Mouse (Mus musculus): ENCODE results near the gene Cenpc1. TPM values are rescaled to one million over a fixed set of nuclear protein-coding genes. Genes with fewer than 3 reads are reported as not detected.

The Cenpc1 gene
- total and polyA plus RNA-seq, 3 experiments: 14.1 to 30.6 (median 20.6) TPM

GRCm38 (mm10) chr5:86078720-86079334, 13.4 kb upstream of the Cenpc1 start:
- Histone ChIP-seq H3K36me3 (replicated peaks in 1 of 2; ENCODE audit: control insufficient read depth in 1 of 2, insufficient read depth in 1 of 2, low read length in 1 of 2) (peaks cover under 1 to 3% of the 10 kb centered on the region in 2 experiments), H3K9me3 (replicated peaks; ENCODE audit: low read length) (no peaks in the 10 kb centered on the region), H3K4me1 (ENCODE audit: control insufficient read depth in 1 of 2, insufficient read depth in 2 of 2) (peaks cover 8 to 40% of the 10 kb centered on the region in 2 experiments; a peak in 3 of 4 replicates), H3K27ac (ENCODE audit: insufficient read depth, low read depth) (peak overlapping the region; percentile 20; the same call in 1 of the 2 replicates), H3K79me2 (replicated peaks; ENCODE audit: control insufficient read depth, extremely low read depth, insufficient read depth, poor library complexity, severe bottlenecking) (peaks cover 2% of the 10 kb centered on the region; the same call in 1 of the 2 replicates), H3K4me2 (ENCODE audit: insufficient read depth, low read depth, poor library complexity, severe bottlenecking) (no peak overlapping the region), H3K9ac (ENCODE audit: insufficient read depth, low read depth) (no peak overlapping the region), H3K4me3 (replicated peaks in 1 of 3; ENCODE audit: low read depth in 2 of 3, low read length in 2 of 3, poor library complexity in 1 of 3) (no peak overlapping the region), H3K27me3 (replicated peaks) (no peaks in the 10 kb centered on the region)
- DNase-seq (ENCODE audit: extremely low read depth): peak; percentile 47
- TF ChIP-seq MAX (IDR thresholded peaks at IDR 0.05; ENCODE audit: low read length) (no peak), KAT2A (IDR thresholded peaks at IDR 0.05; ENCODE audit: insufficient replicate concordance, low read length) (no peak), IRF4 (IDR thresholded peaks at IDR 0.05; ENCODE audit: low read depth, low read length) (no peak), SMC3 (IDR thresholded peaks at IDR 0.05; ENCODE audit: low read depth, low read length) (no peak), MEF2A (IDR thresholded peaks at IDR 0.05; ENCODE audit: borderline replicate concordance, low read depth, low read length) (0 out of 2 replicates have a peak, but pooled peaks have one; percentile 63), RCOR1 (conservative IDR thresholded peaks at IDR 0.05; ENCODE audit: low read depth, low read length) (no peak)
- in situ Hi-C loops (cut with MboI; ENCODE audit: low pct_ligation_motif_present, low pct_unique_long_range_greater_than_20kb, low sequenced_read_pairs): no loop called here
- dilution Hi-C loops (cut with MboI; ENCODE audit: extremely low pct_ligation_motif_present, extremely low pct_unique_long_range_greater_than_20kb, low sequenced_read_pairs): no loop called here

GRCm38 (mm10) chr5:86072756-86073386, 7.5 kb upstream of the Cenpc1 start:
- Histone ChIP-seq H3K36me3 (replicated peaks in 1 of 2; ENCODE audit: control insufficient read depth in 1 of 2, insufficient read depth in 1 of 2, low read length in 1 of 2) (no peaks in the 10 kb centered on the region), H3K4me2 (ENCODE audit: insufficient read depth, low read depth, poor library complexity, severe bottlenecking) (peak overlapping the region; percentile 50; the same call in 1 of the 2 replicates), H3K9ac (ENCODE audit: insufficient read depth, low read depth) (peak overlapping the region; percentile 48; the same call in 1 of the 2 replicates), H3K27me3 (replicated peaks) (no peaks in the 10 kb centered on the region), H3K4me1 (ENCODE audit: control insufficient read depth in 1 of 2, insufficient read depth in 2 of 2) (peaks cover 0 to 1% of the 10 kb centered on the region in 2 experiments; a peak in 2 of 4 replicates), H3K9me3 (replicated peaks; ENCODE audit: low read length) (no peaks in the 10 kb centered on the region), H3K27ac (ENCODE audit: insufficient read depth, low read depth) (no peak overlapping the region), H3K79me2 (replicated peaks; ENCODE audit: control insufficient read depth, extremely low read depth, insufficient read depth, poor library complexity, severe bottlenecking) (peaks cover 2% of the 10 kb centered on the region), H3K4me3 (replicated peaks in 1 of 3; ENCODE audit: low read depth in 2 of 3, low read length in 2 of 3, poor library complexity in 1 of 3) (peak overlapping the region in 2 of 3 experiments; percentile 48 to 60)
- in situ Hi-C loops (cut with MboI; ENCODE audit: low pct_ligation_motif_present, low pct_unique_long_range_greater_than_20kb, low sequenced_read_pairs) (no loop called here), dilution Hi-C loops (cut with MboI; ENCODE audit: extremely low pct_ligation_motif_present, extremely low pct_unique_long_range_greater_than_20kb, low sequenced_read_pairs) (no loop called here)
- TF ChIP-seq ZNF384 (IDR thresholded peaks at IDR 0.05; ENCODE audit: low read depth, low read length) (peak; percentile 83), ETS1 (conservative IDR thresholded peaks at IDR 0.05; ENCODE audit: low read depth, low read length) (no peak; the same call in 1 of the 2 replicates), MYC (IDR thresholded peaks at IDR 0.05; ENCODE audit: low read depth, low read length) (peak; percentile 79), JUND (conservative IDR thresholded peaks at IDR 0.05; ENCODE audit: low read depth, low read length) (no peak), MAFK (IDR thresholded peaks at IDR 0.05; ENCODE audit: insufficient replicate concordance, low read length) (no peak), BHLHE40 (IDR thresholded peaks at IDR 0.05; ENCODE audit: low read depth, low read length) (peak; percentile 64), MXI1 (IDR thresholded peaks at IDR 0.05; ENCODE audit: low read depth, low read length) (0 out of 2 replicates have a peak, but pooled peaks have one; percentile 22), POLR2A (IDR thresholded peaks at IDR 0.05; ENCODE audit: low read depth, low read length) (no peak)
- DNase-seq (ENCODE audit: extremely low read depth): no peak

Data from CH12.LX (cell line).